Mouse (Mus musculus) testis, adult 2 months (tissue): ENCODE results near the gene Rgs18.

Experiments used
- CTCF ChIP-seq: fragments of 200-500 bp; IDR thresholded peaks from 2 replicates; pipeline ENCODE4 v1.5.1; 2012; ENCODE audit warnings: low read depth, mild to moderate bottlenecking, inconsistent platforms, low read length, moderate library complexity; ENCODE audit not compliant: control insufficient read depth, insufficient read depth, insufficient replicate concordance
- POLR2A ChIP-seq: fragments of 200-500 bp; IDR thresholded peaks from 2 replicates; pipeline ENCODE4 v1.6.1; 2012; ENCODE audit warnings: low read depth, mild to moderate bottlenecking, inconsistent platforms, low read length, moderate library complexity; ENCODE audit not compliant: control insufficient read depth

GRCm38 (mm10) chr1:144774394-144774793 lies 841 bp downstream of the Rgs18 start:
- TF ChIP-seq CTCF (no peak), POLR2A (no peak)
